Mouse (Mus musculus) heart, adult 2 months (tissue): ENCODE data around the gene Vwa8.

Source experiments
- CTCF ChIP-seq: fragments of 200-600 bp; IDR thresholded peaks from 2 replicates; pipeline ENCODE4 v1.8.1; 2022; ENCODE audit warnings: antibody characterized with exemption, mild to moderate bottlenecking, moderate library complexity
- POLR2A ChIP-seq: fragments of 200-500 bp; IDR thresholded peaks from 2 replicates; pipeline ENCODE4 v1.6.1; 2011; ENCODE audit warnings: mild to moderate bottlenecking, low read depth, low read length, control low read depth; ENCODE audit not compliant: insufficient read depth

DNA sequence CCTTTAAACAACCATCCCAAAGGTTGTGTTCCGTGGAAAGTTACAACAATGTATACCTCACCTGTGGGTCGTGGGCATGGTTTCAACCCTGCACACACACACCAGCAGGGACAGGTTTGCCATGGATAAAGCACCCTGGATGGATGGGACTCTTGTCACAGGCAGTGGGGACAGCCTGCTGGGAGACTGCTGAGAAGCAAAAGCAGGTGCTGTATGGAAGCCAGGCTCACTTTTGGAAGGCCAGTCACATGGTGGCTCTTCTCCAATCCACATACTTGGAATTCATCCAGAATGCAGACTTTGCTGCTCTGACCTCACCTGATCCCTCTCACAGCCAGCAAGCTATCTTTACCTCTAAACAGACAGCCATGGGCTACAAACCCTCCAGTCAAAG lies 292.0 kb downstream of the Vwa8 start:
- TF ChIP-seq CTCF: no peak
- peak; percentile 62; the same call in 1 of the 2 replicates for TF ChIP-seq POLR2A
